2 mouse cellular contexts compared by ENCODE assay signal in genomic region chr10:86526357-86526874, GRCm38 (mm10). TPM values are rescaled to one million over a fixed set of nuclear protein-coding genes. Genes with fewer than 3 reads are reported as not detected.
"Had no signal": no experiment of that assay in that cellular context is flagged by ENCODE, and none has a peak within 500 bp of the region (broad histone marks: within the 10 kb centered on the region; RNA-seq: fewer than 3 reads in every experiment).

No protein-coding gene starts in this region.

RNA-seq across cellular contexts. Expression of gene Syn3, which starts 27.7 kb away (rescaled TPM):
- total RNA-seq: monocyte, adult 5-6 weeks; neutrophil, adult 5-6 weeks had no signal
